Mouse (Mus musculus) gastrocnemius, adult 2 months (tissue): ENCODE results near the gene Mvb12b. TPM values are rescaled to one million over a fixed set of nuclear protein-coding genes. Genes with fewer than 3 reads are reported as not detected.

Source experiments
- DNase-seq: peaks from one replicate; pipeline ENCODE4 v3.0.0; 2022
- H3K27ac ChIP-seq: fragments of 200-600 bp; 2 replicates; pipeline ENCODE4 v1.8.1; 2022; ENCODE audit warnings: mild to moderate bottlenecking
- H3K4me3 ChIP-seq: fragments of 200-600 bp; 2 replicates; pipeline ENCODE4 v1.8.1; 2022; ENCODE audit warnings: mild to moderate bottlenecking, moderate library complexity
- CTCF ChIP-seq: fragments of 200-600 bp; IDR thresholded peaks from 2 replicates; pipeline ENCODE4 v1.8.1; 2022; ENCODE audit warnings: antibody characterized with exemption, mild to moderate bottlenecking, moderate library complexity
- intact Hi-C: fragments of 180-260 bp; cut with DNase I; formaldehyde crosslinking; loops from one replicate; pipeline ENCODE4 v1.15.1; 2025
- total RNA-seq, 2 experiments: library from RNA; stranded (reverse); gene quantifications; 2 replicates each; pipeline ENCODE4 v1.2.3; 2021

The Mvb12b gene
- total RNA-seq, 2 experiments from 2014 or later = 28.4 to 30.4 TPM

- TF ChIP-seq CTCF = no peak
- intact Hi-C loops = no loop called here
- no peak overlapping the region for H3K4me3 ChIP-seq
- no peak for DNase-seq
- no peak overlapping the region for H3K27ac ChIP-seq
Observed at GRCm38 (mm10) chr2:33835038-33835437, 52.7 kb downstream of the Mvb12b start.

- intact Hi-C loops = no loop called here
- DNase-seq = no peak
Observed at GRCm38 (mm10) chr2:33833902-33834301, 53.8 kb downstream of the Mvb12b start.

GRCm38 (mm10) chr2:33829870-33830269, 57.9 kb downstream of the Mvb12b start:
- no peak for TF ChIP-seq CTCF
- DNase-seq = no peak
- intact Hi-C loops = loop anchor here (5.0 kb wide), 1 partner anchor 52 kb away; no protein-coding TSS in a partner anchor
- Histone ChIP-seq H3K27ac (no peak overlapping the region), H3K4me3 (no peak overlapping the region)

More at GRCm38 (mm10) chr2:33833902-33834301, 53.8 kb downstream of the Mvb12b start:
- no peak overlapping the region for H3K27ac ChIP-seq
- H3K4me3 ChIP-seq = no peak overlapping the region
- no peak for TF ChIP-seq CTCF

- Histone ChIP-seq H3K27ac (peak overlapping the region; percentile 41), H3K4me3 (no peak overlapping the region)
- TF ChIP-seq CTCF = no peak
- intact Hi-C loops = loop anchor here (5.0 kb wide), 1 partner anchor 56 kb away; no protein-coding TSS in a partner anchor
- no peak for DNase-seq
Observed at GRCm38 (mm10) chr2:33826777-33827176, 61.0 kb downstream of the Mvb12b start.

- Histone ChIP-seq H3K27ac (no peak overlapping the region), H3K4me3 (no peak overlapping the region)
- intact Hi-C loops = loop anchor here (5.0 kb wide), 3 partner anchors 57 to 147 kb away; no protein-coding TSS in a partner anchor
- peak; percentile 6 for DNase-seq
- no peak for TF ChIP-seq CTCF
Observed at GRCm38 (mm10) chr2:33824935-33825514, 62.7 kb downstream of the Mvb12b start.

GRCm38 (mm10) chr2:33821677-33822607, 65.8 kb downstream of the Mvb12b start:
- no peak; the same call in 1 of the 2 replicates for TF ChIP-seq CTCF

GRCm38 (mm10) chr2:33820450-33820849, 67.3 kb downstream of the Mvb12b start:
- H3K27ac ChIP-seq = no peak overlapping the region
- TF ChIP-seq CTCF = no peak
- intact Hi-C loops = loop anchor here (2.0 to 5.0 kb wide), 4 partner anchors 73 to 152 kb away; no protein-coding TSS in a partner anchor
- no peak for DNase-seq
- no peak overlapping the region for H3K4me3 ChIP-seq

More at GRCm38 (mm10) chr2:33821677-33822607, 65.8 kb downstream of the Mvb12b start:
- peak; percentile 86 for DNase-seq
- Histone ChIP-seq H3K4me3 (no peak overlapping the region), H3K27ac (no peak overlapping the region)
- intact Hi-C loops = loop anchor here (2.0 to 5.0 kb wide), 4 partner anchors 75 to 150 kb away; no protein-coding TSS in a partner anchor

- no peak overlapping the region for H3K4me3 ChIP-seq
- TF ChIP-seq CTCF = no peak
- DNase-seq = no peak
- no peak overlapping the region for H3K27ac ChIP-seq
- intact Hi-C loops = loop anchor here (2.0 to 5.0 kb wide), 4 partner anchors 73 to 152 kb away; no protein-coding TSS in a partner anchor
Observed at GRCm38 (mm10) chr2:33820037-33820436, 67.7 kb downstream of the Mvb12b start.

GRCm38 (mm10) chr2:33818385-33818784, 69.4 kb downstream of the Mvb12b start:
- Histone ChIP-seq H3K27ac (no peak overlapping the region), H3K4me3 (no peak overlapping the region)
- no peak for TF ChIP-seq CTCF
- intact Hi-C loops = no loop called here
- DNase-seq = no peak

GRCm38 (mm10) chr2:33817663-33818346, 69.9 kb downstream of the Mvb12b start:
- H3K27ac ChIP-seq = no peak overlapping the region
- intact Hi-C loops = no loop called here
- DNase-seq = no peak
- no peak overlapping the region for H3K4me3 ChIP-seq
- no peak for TF ChIP-seq CTCF

GRCm38 (mm10) chr2:33817080-33817479, 70.7 kb downstream of the Mvb12b start:
- no peak for DNase-seq
- intact Hi-C loops = no loop called here
- TF ChIP-seq CTCF = no peak
- no peak overlapping the region for H3K4me3 ChIP-seq
- H3K27ac ChIP-seq = no peak overlapping the region

- TF ChIP-seq CTCF = no peak
- H3K27ac ChIP-seq = no peak overlapping the region
- no peak for DNase-seq
Observed at GRCm38 (mm10) chr2:33814581-33814980, 73.2 kb downstream of the Mvb12b start.

More at GRCm38 (mm10) chr2:33814581-33814980, 73.2 kb downstream of the Mvb12b start:
- intact Hi-C loops = no loop called here
- H3K4me3 ChIP-seq = no peak overlapping the region
